Mouse (Mus musculus): Measurements from ENCODE around the gene Il2rb. TPM values are rescaled to one million over a fixed set of nuclear protein-coding genes. Genes with fewer than 3 reads are reported as not detected.

The Il2rb gene
- polyA plus RNA-seq, 1 experiment = not detected

DNA sequence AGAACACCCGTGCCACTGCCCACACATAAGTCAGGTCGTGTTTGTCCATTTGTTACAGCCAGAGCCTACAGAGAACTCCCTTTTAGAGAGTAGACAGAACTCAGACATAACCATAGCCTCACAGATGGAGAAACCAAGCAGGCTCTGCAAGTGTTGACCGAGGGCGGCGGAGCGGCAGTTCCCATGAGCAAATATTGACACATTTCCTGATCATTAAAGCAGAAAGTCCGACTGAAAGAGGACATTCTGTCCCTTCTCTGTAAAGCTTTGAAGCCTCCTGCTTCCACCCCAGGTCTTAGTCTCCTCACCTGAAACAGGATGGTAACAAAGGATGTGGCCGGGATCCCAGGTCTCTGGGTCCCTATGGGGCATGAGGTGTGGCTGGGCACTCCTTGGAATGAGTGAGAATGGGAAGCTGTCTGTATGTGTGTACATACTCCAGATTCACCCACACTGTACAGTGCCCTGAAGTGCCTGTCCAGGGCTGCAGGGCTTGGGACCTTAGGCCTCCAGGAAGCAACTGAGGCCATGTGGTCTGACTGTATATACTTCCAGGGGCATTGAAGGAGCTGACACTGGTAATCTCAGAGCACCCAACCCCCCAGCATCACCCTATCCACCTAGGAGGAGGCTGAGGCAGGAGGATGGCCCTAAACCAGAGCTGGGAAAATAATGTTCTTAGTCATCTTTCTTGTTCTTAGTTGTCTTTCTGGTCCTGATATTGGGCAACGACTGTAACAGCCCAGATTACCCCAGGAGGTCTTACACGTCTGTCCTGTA, 37.7 kb upstream of the Il2rb start:
- TF ChIP-seq GATA1 (IDR thresholded peaks at IDR 0.05; ENCODE audit: borderline replicate concordance, low read length) = no peak
- TF ChIP-seq FLI1 (IDR thresholded peaks at IDR 0.05; ENCODE audit: low read length) = no peak
- Histone ChIP-seq H3K4me1 (peaks cover 58% of the 10 kb centered on the region), H3K4me3 (replicated peaks) (peak overlapping the region; percentile 89), H3K27me3 (replicated peaks) (peaks cover 43% of the 10 kb centered on the region), H3K9me3 (no peaks in the 10 kb centered on the region), H3K36me3 (replicated peaks; ENCODE audit: low read length) (no peaks in the 10 kb centered on the region)

DNA sequence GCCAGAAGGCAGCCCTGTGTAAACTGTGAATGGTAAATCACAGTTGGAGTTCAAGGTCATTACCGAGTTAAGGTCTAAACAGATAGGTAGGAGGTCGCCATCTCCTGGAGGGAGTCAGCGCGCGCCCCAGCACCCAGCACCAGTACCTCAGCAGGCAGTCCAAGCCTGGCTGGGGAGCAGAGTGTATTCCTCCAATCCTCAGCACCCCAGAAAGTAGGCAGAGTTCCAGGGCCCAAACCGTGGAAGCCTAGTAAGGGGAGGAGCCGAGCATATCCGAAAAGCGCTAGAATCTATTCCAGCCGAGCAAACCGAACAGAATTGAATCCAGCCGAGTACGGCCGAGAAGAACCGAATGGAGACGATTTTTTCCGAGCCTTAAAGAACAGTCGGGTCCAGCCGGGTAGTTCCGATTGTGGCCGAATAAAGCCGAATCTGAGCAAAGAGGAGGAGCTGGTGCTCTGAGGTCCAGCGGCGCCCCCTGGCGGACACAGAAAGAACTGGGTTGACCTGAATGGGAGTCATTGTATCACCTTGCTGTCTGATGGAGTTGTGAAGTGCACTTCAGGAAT, 36.9 kb upstream of the Il2rb start:
- H3K4me3 ChIP-seq (replicated peaks) = peak overlapping the region; percentile 89
- peaks cover 35% of the 10 kb centered on the region for H3K27me3 ChIP-seq (replicated peaks)
- H3K9me3 ChIP-seq = no peaks in the 10 kb centered on the region
- peaks cover 61% of the 10 kb centered on the region for H3K4me1 ChIP-seq
- H3K36me3 ChIP-seq (replicated peaks; ENCODE audit: low read length) = peaks cover 7% of the 10 kb centered on the region
- TF ChIP-seq FLI1 (IDR thresholded peaks at IDR 0.05; ENCODE audit: low read length) (no peak), GATA1 (IDR thresholded peaks at IDR 0.05; ENCODE audit: borderline replicate concordance, low read length) (no peak)

DNA sequence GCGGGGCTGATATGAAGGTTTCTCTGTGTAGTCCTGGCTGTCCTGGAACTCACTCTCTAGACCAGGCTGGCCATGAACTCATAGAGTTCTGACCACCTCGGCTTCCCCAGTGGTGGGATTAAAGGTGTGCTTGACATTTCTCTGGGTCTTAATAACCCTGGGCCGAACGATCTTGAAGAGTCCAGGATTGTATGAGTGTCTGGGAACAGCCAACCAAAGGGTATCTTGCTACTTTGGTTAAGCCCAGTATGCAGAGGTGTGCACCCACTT, 36.3 kb upstream of the Il2rb start:
- TF ChIP-seq GATA1 (IDR thresholded peaks at IDR 0.05; ENCODE audit: borderline replicate concordance, low read length) (no peak), FLI1 (IDR thresholded peaks at IDR 0.05; ENCODE audit: low read length) (no peak)
- H3K9me3 ChIP-seq = no peaks in the 10 kb centered on the region
- peak overlapping the region; percentile 89 for H3K4me3 ChIP-seq (replicated peaks)
- H3K27me3 ChIP-seq (replicated peaks) = peaks cover 31% of the 10 kb centered on the region
- H3K36me3 ChIP-seq (replicated peaks; ENCODE audit: low read length) = peaks cover 13% of the 10 kb centered on the region
- H3K4me1 ChIP-seq = peaks cover 62% of the 10 kb centered on the region

DNA sequence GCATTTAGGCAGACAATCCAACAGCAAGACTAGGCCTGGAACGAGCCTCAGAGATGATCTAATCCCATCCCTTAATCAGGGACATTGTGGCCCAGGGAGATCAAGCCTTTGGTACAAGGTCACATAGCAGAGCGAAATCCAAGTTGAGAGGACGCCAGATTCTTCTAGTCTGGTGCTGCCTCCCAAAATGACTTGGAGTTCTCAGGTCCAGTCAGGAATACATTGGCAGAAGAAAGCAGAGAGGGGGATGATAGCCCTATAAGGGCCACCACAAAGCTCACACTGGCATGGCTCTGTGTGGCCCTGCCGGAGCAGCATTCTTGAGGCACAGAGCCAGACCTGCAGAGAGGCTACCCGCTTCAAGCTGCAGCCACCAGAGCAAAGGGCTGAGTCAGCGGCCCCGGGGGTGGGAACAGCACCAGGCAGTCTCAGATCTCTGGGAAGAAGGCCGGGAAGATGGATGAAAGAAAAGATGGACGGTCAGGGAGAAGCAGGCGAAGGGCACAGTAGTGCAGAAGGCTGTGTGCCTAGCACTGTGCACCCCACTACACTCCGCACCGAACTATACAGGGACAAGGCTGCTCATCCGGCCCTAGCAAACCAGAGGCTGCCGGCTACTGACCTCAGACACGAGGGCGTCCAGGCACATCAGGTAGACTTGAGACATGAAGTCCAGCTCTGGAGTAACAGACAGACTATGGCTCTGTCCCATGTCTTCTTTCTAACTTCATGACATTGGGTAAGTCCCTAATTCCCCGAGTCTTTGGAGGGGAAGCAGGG, 35.8 kb upstream of the Il2rb start, which contains the start of gene C1qtnf6:
Gene C1qtnf6, minus strand, starts transcription at position 746 of the 780 bp plus-strand sequence.
- Histone ChIP-seq H3K4me1 (peaks cover 66% of the 10 kb centered on the region), H3K27me3 (replicated peaks) (peaks cover 29% of the 10 kb centered on the region), H3K36me3 (replicated peaks; ENCODE audit: low read length) (peaks cover 19% of the 10 kb centered on the region), H3K9me3 (no peaks in the 10 kb centered on the region), H3K4me3 (replicated peaks) (peak within 1 kb of the TSS; percentile 89)
- TF ChIP-seq GATA1 (IDR thresholded peaks at IDR 0.05; ENCODE audit: borderline replicate concordance, low read length) = no peak
- no peak for TF ChIP-seq FLI1 (IDR thresholded peaks at IDR 0.05; ENCODE audit: low read length)

DNA sequence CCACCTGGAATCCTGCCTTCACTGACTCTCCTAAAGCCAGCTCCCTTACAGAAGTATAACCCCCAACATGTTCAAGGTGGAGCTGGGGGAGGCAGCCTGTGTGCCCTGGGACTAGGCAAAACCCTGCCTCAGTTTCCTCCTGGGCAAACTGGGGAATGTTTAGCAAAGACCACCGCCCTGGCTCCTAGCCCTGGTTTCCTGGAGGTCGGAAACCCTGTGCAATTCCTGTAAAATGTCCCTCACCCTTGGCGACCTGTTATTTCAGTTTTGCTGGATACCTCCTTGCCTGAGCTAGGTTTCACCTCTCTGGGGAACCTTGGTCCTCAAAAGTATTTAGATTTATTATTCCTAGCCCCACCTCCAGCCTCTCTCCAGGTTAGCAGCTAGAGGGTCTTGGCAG, 35.1 kb upstream of the Il2rb start:
- H3K4me3 ChIP-seq (replicated peaks) = peak overlapping the region; percentile 92
- TF ChIP-seq FLI1 (IDR thresholded peaks at IDR 0.05; ENCODE audit: low read length) (no peak), GATA1 (IDR thresholded peaks at IDR 0.05; ENCODE audit: borderline replicate concordance, low read length) (no peak)
- peaks cover 67% of the 10 kb centered on the region for H3K4me1 ChIP-seq
- H3K36me3 ChIP-seq (replicated peaks; ENCODE audit: low read length) = peaks cover 26% of the 10 kb centered on the region
- no peaks in the 10 kb centered on the region for H3K9me3 ChIP-seq
- H3K27me3 ChIP-seq (replicated peaks) = peaks cover 24% of the 10 kb centered on the region

DNA sequence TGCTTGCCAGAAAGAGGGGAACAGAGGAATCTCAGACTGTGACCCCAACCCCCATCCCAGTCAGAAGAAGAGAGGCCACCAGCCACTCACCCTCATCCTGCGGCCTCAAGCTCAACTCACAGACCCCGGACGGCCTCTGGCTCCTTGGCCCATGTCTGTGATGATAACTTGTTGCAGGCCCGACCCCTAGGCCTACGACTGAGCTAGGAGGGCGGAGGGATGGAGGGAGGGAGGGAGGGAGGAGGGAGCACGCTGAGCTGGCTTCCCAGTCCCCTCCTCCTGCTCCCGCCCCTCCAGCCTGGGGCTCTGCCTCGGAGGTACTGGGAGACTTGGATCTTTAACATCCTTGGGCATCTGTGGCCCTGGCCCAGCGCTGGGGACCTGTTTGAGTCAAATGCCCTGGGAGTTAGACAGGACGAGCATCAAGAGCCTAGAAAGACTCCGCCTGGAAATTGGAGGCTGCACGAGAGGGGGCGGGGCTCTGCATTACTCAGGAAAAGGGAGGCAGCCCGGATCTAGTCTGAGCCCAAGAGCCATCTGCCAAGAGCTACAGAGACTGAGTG, 34.4 kb upstream of the Il2rb start:
- peaks cover 32% of the 10 kb centered on the region for H3K36me3 ChIP-seq (replicated peaks; ENCODE audit: low read length)
- peaks cover 72% of the 10 kb centered on the region for H3K4me1 ChIP-seq
- peaks cover 24% of the 10 kb centered on the region for H3K27me3 ChIP-seq (replicated peaks)
- no peaks in the 10 kb centered on the region for H3K9me3 ChIP-seq
- TF ChIP-seq FLI1 (IDR thresholded peaks at IDR 0.05; ENCODE audit: low read length) (no peak), GATA1 (IDR thresholded peaks at IDR 0.05; ENCODE audit: borderline replicate concordance, low read length) (no peak)
- peak overlapping the region; percentile 92 for H3K4me3 ChIP-seq (replicated peaks)

DNA sequence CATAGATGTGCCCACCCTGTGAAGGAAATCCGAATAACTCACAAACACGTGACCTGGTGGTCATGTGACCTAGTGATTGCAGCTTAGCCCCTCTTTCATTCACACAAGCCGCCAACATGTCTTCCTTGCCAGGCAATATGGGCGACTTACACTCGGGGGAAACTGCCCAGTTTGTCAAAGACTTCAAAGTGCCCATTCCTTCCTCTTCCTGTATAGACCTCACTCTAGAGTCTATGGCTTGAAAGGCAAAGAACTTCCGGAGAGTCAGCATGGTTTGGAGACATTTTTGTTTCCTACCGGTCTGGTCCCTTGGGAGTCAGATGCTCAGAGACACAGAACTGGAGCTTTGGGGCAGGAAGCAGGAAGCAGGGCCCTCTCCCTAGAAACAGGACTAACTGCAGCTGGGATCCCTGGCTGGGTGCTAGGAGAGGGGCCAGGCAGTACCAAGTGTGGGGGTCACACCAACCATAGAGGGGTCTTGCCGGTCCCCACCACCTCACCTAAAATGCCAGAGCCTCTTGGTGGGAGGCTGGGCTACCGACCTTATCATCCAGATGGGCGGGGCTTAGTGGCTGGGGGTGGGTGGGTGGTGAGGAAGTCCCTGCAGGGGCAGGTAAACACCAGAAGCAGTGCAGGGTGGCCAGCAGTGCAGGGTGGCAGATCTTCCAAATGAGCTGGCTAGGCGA, 33.8 kb upstream of the Il2rb start:
- Histone ChIP-seq H3K4me1 (peaks cover 76% of the 10 kb centered on the region), H3K27me3 (replicated peaks) (peaks cover 19% of the 10 kb centered on the region)

DNA sequence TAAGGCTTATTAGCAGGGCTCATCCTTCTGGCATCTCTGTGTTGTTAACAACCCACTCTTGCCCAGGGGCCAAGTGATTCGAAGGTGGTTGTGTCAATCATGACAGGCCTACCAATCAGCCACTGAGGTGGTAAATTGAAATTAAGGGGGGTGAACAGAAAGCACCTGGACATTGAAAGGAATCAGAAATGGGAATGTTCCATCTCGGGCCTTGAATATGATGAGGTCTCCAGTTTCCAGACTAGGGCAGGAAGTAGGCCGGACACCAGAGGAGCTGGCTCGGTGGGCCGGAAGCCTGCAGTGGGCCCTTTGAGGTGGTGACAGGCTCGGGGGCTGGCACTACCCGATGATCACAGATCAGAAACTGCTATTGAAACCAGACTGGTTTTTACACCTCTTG, 32.9 kb upstream of the Il2rb start:
- Histone ChIP-seq H3K4me3 (replicated peaks) (peak overlapping the region; percentile 53), H3K4me1 (peaks cover 84% of the 10 kb centered on the region), H3K9me3 (no peaks in the 10 kb centered on the region), H3K36me3 (replicated peaks; ENCODE audit: low read length) (peaks cover 47% of the 10 kb centered on the region), H3K27me3 (replicated peaks) (peaks cover 10% of the 10 kb centered on the region)
- no peak for TF ChIP-seq GATA1 (IDR thresholded peaks at IDR 0.05; ENCODE audit: borderline replicate concordance, low read length)
- no peak for TF ChIP-seq FLI1 (IDR thresholded peaks at IDR 0.05; ENCODE audit: low read length)

More for the DNA sequence above, 33.8 kb upstream of the Il2rb start:
- TF ChIP-seq FLI1 (IDR thresholded peaks at IDR 0.05; ENCODE audit: low read length) (no peak), GATA1 (IDR thresholded peaks at IDR 0.05; ENCODE audit: borderline replicate concordance, low read length) (no peak)
- Histone ChIP-seq H3K9me3 (no peaks in the 10 kb centered on the region), H3K36me3 (replicated peaks; ENCODE audit: low read length) (peaks cover 38% of the 10 kb centered on the region), H3K4me3 (replicated peaks) (peak overlapping the region; percentile 92)

DNA sequence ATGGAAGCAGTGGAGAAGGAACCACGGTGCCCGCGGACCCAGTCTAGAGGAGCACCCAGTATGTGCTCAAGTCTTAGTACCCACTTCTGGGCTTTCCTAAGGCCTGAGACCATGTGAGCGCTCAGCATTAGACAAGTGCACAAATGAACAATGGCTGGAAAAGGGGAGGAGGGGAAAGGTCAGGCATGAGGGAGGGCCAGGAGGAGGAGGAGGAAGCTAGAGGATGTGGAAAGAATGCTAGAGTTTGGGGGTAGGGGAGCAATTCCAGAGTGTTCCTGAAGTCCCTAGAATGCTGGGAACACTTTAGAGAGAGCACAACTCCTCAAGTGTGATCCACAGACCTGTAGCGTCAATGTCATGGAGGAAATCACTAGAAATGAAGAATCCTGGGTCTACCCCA, 29.1 kb upstream of the Il2rb start:
- no peaks in the 10 kb centered on the region for H3K9me3 ChIP-seq

More for the DNA sequence above, 29.1 kb upstream of the Il2rb start:
- Histone ChIP-seq H3K27me3 (replicated peaks) (peaks cover 11% of the 10 kb centered on the region), H3K4me1 (peaks cover 86% of the 10 kb centered on the region), H3K4me3 (replicated peaks) (no peak overlapping the region), H3K36me3 (replicated peaks; ENCODE audit: low read length) (peaks cover 53% of the 10 kb centered on the region)
- no peak for TF ChIP-seq FLI1 (IDR thresholded peaks at IDR 0.05; ENCODE audit: low read length)
- no peak for TF ChIP-seq GATA1 (IDR thresholded peaks at IDR 0.05; ENCODE audit: borderline replicate concordance, low read length)

All from megakaryocyte, embryonic 14.5 days (primary cell).